Mouse (Mus musculus): Measurements from ENCODE around the gene Fktn. TPM values are rescaled to one million over a fixed set of nuclear protein-coding genes. Genes with fewer than 3 reads are reported as not detected.

Gene Fktn
- total RNA-seq, 2 experiments from 2014 or later: 13.7 to 14.2 TPM

DNA sequence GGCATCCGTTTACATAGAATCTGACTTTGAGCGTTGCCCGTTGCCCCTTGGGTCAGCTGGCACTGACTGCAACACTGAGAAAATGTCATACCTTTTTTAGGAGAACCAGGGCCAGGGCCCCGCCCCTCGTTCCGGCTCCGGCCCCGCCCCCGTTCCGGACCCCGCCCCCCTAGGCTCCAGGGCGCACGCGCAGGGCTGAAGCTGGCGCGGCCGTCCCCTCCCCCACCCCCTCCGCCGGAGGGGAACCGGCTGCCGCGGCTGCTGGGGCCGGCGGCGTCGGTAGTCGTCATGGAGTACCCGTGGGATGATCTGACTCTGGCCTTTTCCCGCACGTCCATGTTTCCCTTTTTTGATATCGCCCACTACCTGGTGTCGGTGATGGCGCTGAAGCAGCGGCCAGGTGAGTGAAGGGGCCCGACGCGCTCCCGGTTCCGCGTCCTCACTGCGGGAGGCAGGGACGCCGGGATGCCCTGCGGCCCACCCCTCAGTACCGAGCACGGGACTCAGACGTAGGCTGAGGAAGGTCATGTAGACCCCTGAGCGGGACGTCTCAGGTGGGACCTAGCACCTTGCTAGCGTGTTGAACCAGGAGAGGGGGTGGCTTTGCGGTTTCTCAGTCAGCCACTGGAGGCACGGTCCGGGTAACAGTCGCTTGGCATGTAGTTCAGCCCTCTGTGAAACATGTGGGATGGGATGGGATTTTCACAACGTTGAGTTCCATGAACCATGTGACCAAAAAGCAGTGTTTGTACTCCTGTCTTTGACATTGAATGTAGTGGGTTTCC, 112.2 kb downstream of the Fktn start, which contains the start of gene Tmem38b:
Gene Tmem38b (plus strand): TSS at position 225 of the 785 bp plus-strand sequence.
- DNase-seq (ENCODE audit: low spot score in 2 of 2): peak; percentile 78

DNA sequence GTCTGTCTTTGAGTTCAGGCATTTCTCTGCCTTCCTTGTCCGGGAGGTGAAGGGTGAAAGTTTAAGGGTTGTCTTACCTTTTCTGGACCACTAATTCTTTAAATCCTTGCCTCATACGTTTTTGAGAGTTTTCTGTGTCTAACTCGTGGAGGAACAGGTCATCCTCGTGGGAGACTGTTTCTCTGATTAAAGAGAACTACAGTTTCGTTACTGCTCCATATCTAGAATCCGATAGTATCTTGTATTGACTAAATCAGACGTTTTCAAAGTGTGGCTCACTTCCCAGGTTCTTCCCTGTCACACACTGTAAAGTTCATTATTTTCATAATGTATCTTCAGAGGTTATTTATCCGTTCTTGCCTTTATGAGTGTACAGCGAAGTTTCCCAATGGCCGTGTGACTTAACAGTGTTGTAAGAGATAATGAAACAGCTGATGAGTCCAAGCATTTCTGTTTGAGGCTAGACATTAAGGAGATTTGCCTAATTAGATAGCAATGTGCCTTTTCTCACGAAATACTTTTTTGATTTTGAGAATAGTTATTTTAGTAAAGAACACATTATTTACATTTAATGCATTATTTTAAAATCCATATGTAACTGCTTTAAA, 112.9 kb downstream of the Fktn start:
- peak in 1 of 2 experiments; percentile 5 for DNase-seq (ENCODE audit: low spot score in 2 of 2)

Other genes with a start within 250 kb of the Fktn start
- gene Fsd1l, start 82.5 kb upstream of the Fktn start, total RNA-seq (2021): 1 to 10 TPM; 5.3 to 7.5 TPM
- not detected for gene Tal2, start 65.7 kb downstream of the Fktn start, total RNA-seq (2021)
- gene Tmem38b, start 112.0 kb downstream of the Fktn start, total RNA-seq (2021): 10 to 100 TPM; 30.2 to 34.6 TPM